Mouse (Mus musculus) hematopoietic stem cell, adult 5-6 weeks (primary cell): ENCODE results near the gene BC030499. TPM values are rescaled to one million over a fixed set of nuclear protein-coding genes. Genes with fewer than 3 reads are reported as not detected.

Source experiments
- ATAC-seq, 2 experiments: fragments of 125-278 bp in 1 of 2; replicated peaks in 1 of 2; 2 replicates each; pipeline ENCODE4 v1.8.0; 2016 to 2017; ENCODE audit warnings: inconsistent platforms in 2 of 2, mild to moderate bottlenecking in 2 of 2, moderate number of reproducible peaks in 2 of 2, low read depth in 1 of 2, moderate TSS enrichment in 1 of 2; ENCODE audit not compliant: low FRiP score in 2 of 2, poor library complexity in 2 of 2, severe bottlenecking in 2 of 2, insufficient read depth in 1 of 2, low TSS enrichment in 1 of 2
- total RNA-seq: library from RNA; stranded (forward); fragments of 172-1452, 232-1000 nt; gene quantifications from 2 replicates; pipeline ENCODE4 v1.2.3, GENCODE M21; 2017

BC030499 gene
- total RNA-seq, 1 experiment from 2014 or later = not detected

- ATAC-seq = no peak
These were observed 46.4 kb downstream of the BC030499 start for GRCm38 (mm10) chr11:78337040-78337439.

- ATAC-seq = no peak
These were observed 51.1 kb downstream of the BC030499 start for GRCm38 (mm10) chr11:78341702-78342101.

GRCm38 (mm10) chr11:78343381-78344327, 53.0 kb downstream of the BC030499 start, which contains the start of gene Unc119:
Gene Unc119, plus strand, starts transcription at chr11:78343482.
- ATAC-seq = peak; percentile 19 to 38; a peak in 2 of 4 replicates

GRCm38 (mm10) chr11:78344328-78344889, 53.8 kb downstream of the BC030499 start:
- ATAC-seq = no peak

GRCm38 (mm10) chr11:78344890-78345715, 54.5 kb downstream of the BC030499 start:
- ATAC-seq = 0 out of 4 replicates have a peak, but pooled peaks of 1 of the 2 experiments have one; percentile 1

- ATAC-seq = peak; percentile 46 to 68; a peak in 3 of 4 replicates
These were observed 55.2 kb downstream of the BC030499 start for GRCm38 (mm10) chr11:78345801-78346200.

Other genes starting within 250 kb of the BC030499 start
- gene Eral1, start 210.5 kb upstream of the BC030499 start, total RNA-seq = 28.3 and 28.5 TPM in 2 replicates
- 3.2 and 5.6 TPM in 2 replicates for gene Fam222b, start 196.2 kb upstream of the BC030499 start, total RNA-seq
- 13.5 and 16.3 TPM in 2 replicates for gene Traf4, start 125.3 kb upstream of the BC030499 start, total RNA-seq
- 4.6 and 4.8 TPM in 2 replicates for gene Nek8, start 114.2 kb upstream of the BC030499 start, total RNA-seq
- 4.7 and 5.2 TPM in 2 replicates for gene Tlcd1, start 114.1 kb upstream of the BC030499 start, total RNA-seq
- gene Rpl23a, start 107.3 kb upstream of the BC030499 start, total RNA-seq = 3,301 and 3,769 TPM in 2 replicates
- gene Rab34, start 102.4 kb upstream of the BC030499 start, total RNA-seq = 1.1 and 3.2 TPM in 2 replicates
- gene Proca1, start 97.4 kb upstream of the BC030499 start, total RNA-seq = 0.44 and 1.5 TPM in 2 replicates
- 38.1 and 54.2 TPM in 2 replicates for gene Sdf2, start 45.1 kb upstream of the BC030499 start, total RNA-seq
- gene Supt6, start 44.9 kb upstream of the BC030499 start, total RNA-seq = 45.6 and 51.3 TPM in 2 replicates
- gene 2610507B11Rik, start 29.1 kb upstream of the BC030499 start, total RNA-seq = 83.7 and 92.7 TPM in 2 replicates
- 39.9 and 49.1 TPM in 2 replicates for gene Spag5, start 10.7 kb downstream of the BC030499 start, total RNA-seq
- 6.6 and 8.7 TPM in 2 replicates for gene Aldoc, start 32.1 kb downstream of the BC030499 start, total RNA-seq
- 9.9 and 10.1 TPM in 2 replicates for gene Pigs, start 37.6 kb downstream of the BC030499 start, total RNA-seq
- 17.4 and 29.9 TPM in 2 replicates for gene Unc119, start 52.6 kb downstream of the BC030499 start, total RNA-seq
- gene Foxn1, start 95.7 kb downstream of the BC030499 start, total RNA-seq = not detected in 2 replicates
- 0.13 TPM in 1 of 2 replicates, not detected in the other for gene Slc13a2, start 131.4 kb downstream of the BC030499 start, total RNA-seq
- 0.25 and 1.3 TPM in 2 replicates for gene Slc46a1, start 174.9 kb downstream of the BC030499 start, total RNA-seq
- gene Sarm1, start 206.9 kb downstream of the BC030499 start, total RNA-seq = 0.45 TPM in 1 of 2 replicates, not detected in the other
- gene Vtn, start 208.2 kb downstream of the BC030499 start, total RNA-seq = not detected in 2 replicates
- gene Sebox, start 212.6 kb downstream of the BC030499 start, total RNA-seq = not detected in 2 replicates
- gene Tmem199, start 221.3 kb downstream of the BC030499 start, total RNA-seq = 26.0 and 27.9 TPM in 2 replicates
- gene Poldip2, start 221.4 kb downstream of the BC030499 start, total RNA-seq = 59.5 and 60.7 TPM in 2 replicates
- gene Tnfaip1, start 245.5 kb downstream of the BC030499 start, total RNA-seq = 3.9 and 5.2 TPM in 2 replicates
- gene Ift20, start 245.5 kb downstream of the BC030499 start, total RNA-seq = 155 and 159 TPM in 2 replicates